Mouse (Mus musculus) left cerebral cortex, postnatal 14 days (tissue): Measurements from ENCODE around the gene Dhrs3. TPM values are rescaled to one million over a fixed set of nuclear protein-coding genes. Genes with fewer than 3 reads are reported as not detected.

Experiments
- DNase-seq, 2 experiments: peaks; one replicate each; pipeline ENCODE4 v3.0.0; 2021 to 2022; ENCODE audit warnings: low spot score in 2 of 2, mixed read lengths in 1 of 2
- intact Hi-C: fragments of 180-260 bp; cut with DNase I; formaldehyde crosslinking; loops from one replicate; pipeline ENCODE4 v1.15.1; 2025
- total RNA-seq, 2 experiments: library from RNA; stranded (reverse); gene quantifications; 2 replicates each; pipeline ENCODE4 v1.2.3; 2021

Dhrs3 gene
- total RNA-seq, 2 experiments from 2014 or later, result 22.2 TPM

GRCm38 (mm10) chr4:144918501-144918900 is 25.9 kb downstream of the Dhrs3 start:
- DNase-seq, result peak; percentile 18 to 31
- intact Hi-C loops, result no loop called here

GRCm38 (mm10) chr4:144928693-144929436 is 36.2 kb downstream of the Dhrs3 start:
- no peak for DNase-seq
- intact Hi-C loops, result no loop called here

DNA sequence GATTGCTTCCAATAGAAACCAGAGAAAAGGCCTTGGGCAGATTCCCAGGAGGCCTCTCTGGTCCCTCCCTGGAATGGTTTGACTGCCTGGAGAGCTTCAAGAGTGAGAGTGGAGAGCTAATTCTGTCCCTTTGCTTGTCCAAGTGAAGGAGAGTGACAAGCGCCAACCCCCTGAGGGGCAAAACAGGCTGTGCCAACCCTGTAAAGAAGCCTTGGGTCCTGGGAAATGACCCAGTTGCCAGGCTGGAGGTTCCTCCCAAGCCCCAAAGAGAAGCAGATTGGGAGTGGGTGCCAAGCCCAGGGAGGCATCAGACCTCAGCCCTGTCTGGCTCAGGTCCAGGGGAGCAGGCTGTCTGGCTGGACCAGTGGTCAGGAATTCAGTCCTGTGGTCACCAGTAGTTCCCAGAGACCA is 37.2 kb downstream of the Dhrs3 start:
- DNase-seq, result peak; percentile 43 to 67
- intact Hi-C loops, result no loop called here

DNA sequence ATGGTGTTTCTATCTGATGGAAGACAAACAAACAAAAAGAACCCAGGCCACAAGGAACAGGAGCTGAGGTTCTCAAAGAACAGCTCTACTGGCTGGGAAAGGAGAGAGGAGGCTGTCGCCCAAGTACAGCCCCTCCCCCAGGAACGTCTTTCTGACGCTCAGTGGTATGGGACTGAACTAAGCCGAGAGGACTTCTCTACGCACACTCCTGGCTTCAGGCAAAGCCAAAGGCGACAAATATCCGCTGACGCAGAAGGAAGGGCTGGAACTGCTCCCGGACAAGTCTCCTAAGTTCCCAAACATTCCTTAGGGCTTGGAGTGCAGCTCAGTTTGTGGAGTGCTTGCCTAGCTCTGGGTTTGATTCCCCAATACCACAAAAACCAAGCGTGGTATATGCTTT is 37.7 kb downstream of the Dhrs3 start:
- DNase-seq, result peak; percentile 34 to 41
- intact Hi-C loops, result no loop called here

- DNase-seq, result no peak
- intact Hi-C loops, result no loop called here
Observed at GRCm38 (mm10) chr4:144931167-144931566, 38.5 kb downstream of the Dhrs3 start.

GRCm38 (mm10) chr4:144934501-144934900 is 41.9 kb downstream of the Dhrs3 start:
- intact Hi-C loops, result no loop called here
- no peak for DNase-seq

DNA sequence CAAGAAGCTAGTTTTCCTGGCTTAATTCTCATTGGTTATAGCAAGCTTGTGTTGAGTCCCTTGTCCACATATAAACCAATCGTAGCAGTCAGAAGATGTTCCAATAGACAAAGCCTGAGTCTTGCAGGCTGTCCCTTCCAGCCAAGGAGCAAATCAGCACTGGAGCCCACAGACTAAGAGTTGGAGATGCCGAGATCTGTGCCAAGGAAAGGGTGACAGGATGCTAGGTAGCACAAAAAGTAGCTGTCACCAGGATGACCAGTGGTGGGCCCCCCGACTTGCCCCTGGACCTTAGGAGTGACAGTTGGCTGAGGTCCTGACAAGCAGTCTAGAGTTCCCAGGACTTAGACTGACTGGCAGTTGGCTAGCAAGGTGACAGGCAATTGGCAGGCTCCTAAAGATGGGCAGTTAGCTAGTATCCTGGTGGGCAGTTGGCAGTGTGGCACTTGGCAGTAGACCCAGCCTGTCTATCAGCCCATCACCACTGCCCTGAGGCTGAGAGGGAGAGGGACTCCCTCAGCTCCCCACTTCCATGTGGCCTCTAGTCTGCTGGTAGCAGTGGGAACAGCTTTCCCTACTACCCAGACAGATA is 44.0 kb downstream of the Dhrs3 start:
- no peak for DNase-seq
- intact Hi-C loops, result no loop called here

GRCm38 (mm10) chr4:144939847-144940411 is 47.3 kb downstream of the Dhrs3 start:
- intact Hi-C loops, result no loop called here
- no peak for DNase-seq

- no peak for DNase-seq
- intact Hi-C loops, result no loop called here
Observed at GRCm38 (mm10) chr4:144940796-144941462, 48.3 kb downstream of the Dhrs3 start.

DNA sequence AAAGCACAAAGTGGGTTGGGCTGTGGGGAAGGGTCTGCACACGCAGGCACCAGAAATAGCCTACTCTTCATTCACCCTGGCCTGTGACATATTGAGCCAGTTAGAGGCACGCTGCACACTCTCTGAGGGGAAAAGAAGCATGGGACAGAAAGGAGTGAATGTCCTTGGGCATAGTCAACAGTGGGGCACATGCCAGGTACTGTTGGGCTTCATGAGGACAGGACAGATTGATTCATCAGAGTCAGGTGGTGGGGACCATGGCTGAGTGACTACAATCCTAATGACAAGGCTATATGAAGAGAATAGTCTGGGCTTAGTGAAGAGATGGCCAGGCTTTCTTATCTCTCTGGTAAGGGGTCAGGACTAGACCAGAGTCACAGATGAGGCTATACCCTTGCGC is 49.8 kb downstream of the Dhrs3 start:
- intact Hi-C loops, result no loop called here
- DNase-seq, result no peak

DNA sequence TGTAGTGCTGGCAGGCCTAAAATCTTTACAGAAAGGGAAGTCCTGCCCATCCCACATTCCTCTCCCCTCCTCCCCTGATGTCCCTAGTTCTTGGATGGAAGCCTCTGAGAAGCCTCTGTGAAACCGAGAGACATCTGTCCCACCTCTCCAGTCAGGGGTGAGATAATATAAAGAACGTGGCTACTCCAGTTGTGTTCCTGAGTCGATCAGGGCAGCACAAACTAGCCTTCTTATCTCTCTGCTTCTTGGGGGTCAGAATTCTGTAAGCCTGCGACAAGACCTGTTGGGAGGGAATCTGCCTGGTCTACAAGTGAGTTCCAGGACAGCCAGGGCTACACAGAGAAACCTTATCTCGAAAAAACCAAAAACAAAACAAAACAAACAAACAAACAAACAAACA is 50.6 kb downstream of the Dhrs3 start:
- intact Hi-C loops, result no loop called here
- no peak for DNase-seq

- no peak for DNase-seq
- intact Hi-C loops, result no loop called here
Observed at GRCm38 (mm10) chr4:144947738-144948390, 55.2 kb downstream of the Dhrs3 start.

DNA sequence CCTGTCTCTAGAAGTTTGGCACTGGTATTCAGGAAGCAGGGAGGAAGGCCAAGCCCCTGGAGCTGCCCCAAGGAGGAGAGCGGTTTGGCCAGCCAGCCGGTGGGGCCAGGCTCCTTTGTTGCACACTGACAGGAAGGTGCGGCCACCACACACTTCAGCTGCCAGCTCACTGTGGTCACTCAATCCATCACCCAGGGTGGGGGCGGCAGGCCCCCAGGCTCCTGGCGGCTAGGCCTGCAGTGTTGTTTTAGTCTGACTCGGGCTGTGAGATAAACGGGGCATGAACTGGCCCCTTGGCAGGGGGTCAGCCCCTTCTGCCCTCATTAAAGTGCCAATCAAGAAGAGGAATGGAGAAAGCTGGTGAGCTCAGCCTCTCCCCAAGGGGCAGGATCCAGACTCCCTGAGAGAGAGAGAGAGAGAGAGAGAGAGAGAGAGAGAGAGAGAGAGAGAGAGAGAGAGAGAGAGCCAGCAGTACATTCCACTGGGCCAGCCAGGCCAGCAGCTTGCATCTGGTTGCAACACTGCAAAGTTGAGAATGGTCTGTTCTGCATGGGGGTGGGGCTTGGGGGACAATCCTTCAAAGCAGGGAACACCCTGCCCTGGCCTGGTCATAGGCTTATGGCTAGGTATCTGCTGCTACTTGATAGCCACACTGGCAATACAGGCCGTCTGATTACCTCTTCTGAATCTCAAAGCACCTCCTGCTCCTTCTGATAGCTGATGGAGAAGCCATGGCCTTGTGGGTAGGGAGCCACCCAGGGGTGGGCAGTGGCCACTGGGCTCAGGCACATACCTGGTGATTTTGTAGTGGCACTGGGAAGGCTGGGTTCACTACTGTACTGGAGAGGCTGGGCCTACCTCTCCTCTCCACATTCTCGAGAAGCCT is 57.1 kb downstream of the Dhrs3 start:
- no peak for DNase-seq
- intact Hi-C loops, result no loop called here

DNA sequence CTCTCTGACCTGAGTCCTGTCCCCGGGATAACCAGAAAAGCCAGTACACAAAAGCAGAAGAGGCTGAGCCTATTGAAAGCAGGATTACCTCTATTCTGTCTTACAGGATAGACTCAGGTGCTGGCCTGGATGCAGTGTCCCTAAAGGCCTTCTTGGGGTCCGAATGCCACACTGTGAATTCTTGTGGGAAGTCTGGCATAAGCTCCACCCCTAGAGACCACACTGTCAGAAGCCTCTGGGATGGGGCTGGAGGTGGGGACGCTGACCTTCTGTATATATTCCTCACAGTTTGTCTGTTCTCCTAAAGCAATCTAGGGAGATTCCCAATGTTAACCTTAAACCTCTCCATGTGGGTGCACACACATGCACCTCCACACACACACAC is 57.7 kb downstream of the Dhrs3 start:
- no peak for DNase-seq
- intact Hi-C loops, result no loop called here

GRCm38 (mm10) chr4:144950883-144951282 is 58.3 kb downstream of the Dhrs3 start:
- DNase-seq, result no peak
- intact Hi-C loops, result no loop called here

DNA sequence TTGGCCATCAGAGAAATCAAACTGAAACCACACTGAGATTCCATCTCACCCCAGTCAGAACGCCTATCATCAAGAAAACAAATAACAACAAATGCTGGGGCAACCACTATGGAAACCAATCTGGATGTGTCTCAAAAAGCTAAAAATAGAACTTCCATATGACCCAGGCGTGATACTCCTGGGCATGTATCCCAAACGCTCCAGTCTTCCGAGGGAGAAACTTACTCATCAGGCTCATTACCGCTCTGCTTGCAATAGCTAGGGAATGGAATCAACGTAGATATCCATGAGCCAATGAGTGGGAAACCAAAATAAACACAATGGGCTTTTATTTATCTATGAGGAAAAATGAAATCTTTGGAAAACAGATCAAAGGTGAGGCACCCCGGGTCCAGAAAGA is 59.2 kb downstream of the Dhrs3 start:
- DNase-seq, result no peak
- intact Hi-C loops, result no loop called here

- no peak for DNase-seq
- intact Hi-C loops, result no loop called here
Observed at GRCm38 (mm10) chr4:144953421-144953820, 60.8 kb downstream of the Dhrs3 start.

- intact Hi-C loops, result no loop called here
- DNase-seq, result no peak
Observed at GRCm38 (mm10) chr4:144955863-144956262, 63.2 kb downstream of the Dhrs3 start.

GRCm38 (mm10) chr4:144956293-144956692 is 63.7 kb downstream of the Dhrs3 start:
- intact Hi-C loops, result no loop called here
- no peak for DNase-seq
